Mouse (Mus musculus) myocyte (in vitro differentiated cells): ENCODE measurements around the gene Prkab1. TPM values are rescaled to one million over a fixed set of nuclear protein-coding genes. Genes with fewer than 3 reads are reported as not detected.

Source experiments
- H3K27me3 ChIP-seq: one replicate; pipeline ENCODE4 v1.6.1; 2011; ENCODE audit not compliant: control insufficient read depth, insufficient read depth, insufficient read length
- H3K36me3 ChIP-seq: one replicate; pipeline ENCODE4 v1.6.1; 2011; ENCODE audit not compliant: control insufficient read depth, insufficient read depth
- H3K4me2 ChIP-seq: one replicate; pipeline ENCODE4 v1.6.1; 2011; ENCODE audit warnings: low read depth, control low read depth
- H3K4me3 ChIP-seq: one replicate; pipeline ENCODE4 v1.5.1; 2011; ENCODE audit warnings: mild to moderate bottlenecking, control low read depth, moderate library complexity
- H3K79me2 ChIP-seq: one replicate; pipeline ENCODE4 v1.6.1; 2011; ENCODE audit not compliant: control insufficient read depth, insufficient read depth
- H3ac ChIP-seq: one replicate; pipeline ENCODE4 v1.6.1; 2011; ENCODE audit not compliant: control insufficient read depth, insufficient read length
- CEBPB ChIP-seq: IDR thresholded peaks from 2 replicates; pipeline ENCODE4 v1.6.1; 2011; ENCODE audit warnings: mild to moderate bottlenecking, moderate library complexity; ENCODE audit not compliant: poor library complexity, insufficient read depth, severe bottlenecking
- E2F4 ChIP-seq: IDR thresholded peaks from one replicate; pipeline ENCODE4 v1.6.1; 2011; ENCODE audit warnings: mild to moderate bottlenecking, control low read depth, moderate library complexity; ENCODE audit not compliant: insufficient read depth
- MAX ChIP-seq: IDR thresholded peaks from one replicate; pipeline ENCODE4 v1.6.1; 2011; ENCODE audit warnings: low read depth, mild to moderate bottlenecking, control low read depth
- MYOD1 ChIP-seq, 3 experiments: IDR thresholded peaks; one replicate each; pipeline ENCODE4 v1.6.1; 2011; ENCODE audit warnings: control low read depth in 2 of 3, low read depth in 2 of 3, mild to moderate bottlenecking in 2 of 3, moderate library complexity in 1 of 3; ENCODE audit not compliant: insufficient read length in 2 of 3, control insufficient read depth in 1 of 3
- MYOG ChIP-seq, 3 experiments: IDR thresholded peaks; one replicate each; pipeline ENCODE4 v1.6.1; 2011; ENCODE audit warnings: control low read depth in 2 of 3, low read depth in 2 of 3, mild to moderate bottlenecking in 2 of 3; ENCODE audit not compliant: insufficient read length in 2 of 3, control insufficient read depth in 1 of 3, insufficient read depth in 1 of 3
- POLR2A ChIP-seq: IDR thresholded peaks from one replicate; pipeline ENCODE4 v1.6.1; 2011; ENCODE audit warnings: low read depth, mild to moderate bottlenecking, control low read depth, moderate library complexity; ENCODE audit not compliant: insufficient read length
- POLR2AphosphoS2 ChIP-seq: IDR thresholded peaks from one replicate; pipeline ENCODE4 v1.6.1; 2011; ENCODE audit warnings: low read depth, control low read depth; ENCODE audit not compliant: insufficient read length
- REST ChIP-seq: IDR thresholded peaks from one replicate; pipeline ENCODE4 v1.6.1; 2011; ENCODE audit warnings: mild to moderate bottlenecking, control low read depth, moderate library complexity; ENCODE audit not compliant: insufficient read depth, insufficient read length
- SRF ChIP-seq: IDR thresholded peaks from one replicate; pipeline ENCODE4 v1.6.1; 2011; ENCODE audit warnings: low read depth; ENCODE audit not compliant: control insufficient read depth, insufficient read length
- TCF12 ChIP-seq: IDR thresholded peaks from one replicate; pipeline ENCODE4 v1.6.1; 2011; ENCODE audit warnings: mild to moderate bottlenecking, control low read depth; ENCODE audit not compliant: poor library complexity, insufficient read depth, severe bottlenecking
- USF1 ChIP-seq: IDR thresholded peaks from one replicate; pipeline ENCODE4 v1.6.1; 2011; ENCODE audit warnings: low read depth, mild to moderate bottlenecking, control low read depth, moderate library complexity
- polyA plus RNA-seq: library from polyadenylated mRNA; unstranded; fragments of >200 nt; fragmentation: generic; extraction: Trizol; gene quantifications from one replicate; pipeline ENCODE4 v1.2.1, GENCODE M21; 2012; ENCODE audit warnings: missing spikeins

Gene Prkab1
- polyA plus RNA-seq, 1 experiment: 32.2 TPM

GRCm38 (mm10) chr5:115975672-115976071, 48.6 kb downstream of the Prkab1 start:
- TF ChIP-seq SRF (no peak), MYOD1 (IDR thresholded peaks at IDR 0.05; ENCODE audit: control insufficient read depth in 1 of 3, insufficient read length in 2 of 3, low read depth in 2 of 3) (no peak), POLR2A (no peak), TCF12 (no peak), E2F4 (no peak)
- Histone ChIP-seq H3K27me3 (no peaks in the 10 kb centered on the region), H3K36me3 (no peaks in the 10 kb centered on the region)

GRCm38 (mm10) chr5:115971236-115971635, 53.1 kb downstream of the Prkab1 start:
- no peak overlapping the region for H3ac ChIP-seq
- H3K4me2 ChIP-seq: no peak overlapping the region
- H3K27me3 ChIP-seq: no peaks in the 10 kb centered on the region
- no peaks in the 10 kb centered on the region for H3K79me2 ChIP-seq
- no peaks in the 10 kb centered on the region for H3K36me3 ChIP-seq
- TF ChIP-seq TCF12: no peak
- TF ChIP-seq MAX: no peak
- no peak for TF ChIP-seq SRF
- TF ChIP-seq USF1: no peak
- no peak for TF ChIP-seq E2F4
- TF ChIP-seq MYOG (IDR thresholded peaks at IDR 0.05; ENCODE audit: control insufficient read depth in 1 of 3, insufficient read depth in 1 of 3, insufficient read length in 2 of 3, low read depth in 2 of 3): no peak
- no peak for TF ChIP-seq CEBPB
- no peak for TF ChIP-seq POLR2A
- TF ChIP-seq REST: no peak
- no peak for TF ChIP-seq POLR2AphosphoS2
- no peak overlapping the region for H3K4me3 ChIP-seq

More at GRCm38 (mm10) chr5:115975672-115976071, 48.6 kb downstream of the Prkab1 start:
- Histone ChIP-seq H3ac (no peak overlapping the region), H3K4me3 (no peak overlapping the region), H3K79me2 (no peaks in the 10 kb centered on the region), H3K4me2 (no peak overlapping the region)

Other genes with a start within 250 kb of the Prkab1 start
- 8.5 TPM for gene Cit, start 179.2 kb downstream of the Prkab1 start, polyA plus RNA-seq
- 0.04 TPM for gene Tmem233, start 58.7 kb upstream of the Prkab1 start, polyA plus RNA-seq